Mouse (Mus musculus) CH12.LX (cell line): ENCODE data around the gene Map3k20.

Source experiments
- CHD2 ChIP-seq: IDR thresholded peaks from 2 replicates; pipeline ENCODE4 v1.6.1; 2011; ENCODE audit warnings: low read length, improper control_type of control experiment
- CTCF ChIP-seq, 2 experiments: IDR thresholded peaks in 1 of 2; conservative IDR thresholded peaks in 1 of 2; 2 replicates each; pipeline ENCODE4 v1.5.1; 2011 to 2012; ENCODE audit warnings: low read depth in 2 of 2, low read length in 2 of 2, improper control_type of control experiment in 1 of 2, inconsistent platforms in 1 of 2, mild to moderate bottlenecking in 1 of 2, moderate library complexity in 1 of 2
- ELF1 ChIP-seq: IDR thresholded peaks from 2 replicates; pipeline ENCODE4 v1.6.1; 2014; ENCODE audit warnings: low read depth, mild to moderate bottlenecking, inconsistent platforms, low read length, improper control_type of control experiment
- EP300 ChIP-seq: IDR thresholded peaks from 2 replicates; pipeline ENCODE4 v1.6.1; 2011; ENCODE audit warnings: low read length, improper control_type of control experiment
- HCFC1 ChIP-seq: IDR thresholded peaks from 2 replicates; pipeline ENCODE4 v1.6.1; 2012; ENCODE audit warnings: low read depth, mild to moderate bottlenecking, inconsistent platforms, low read length, improper control_type of control experiment
- IRF4 ChIP-seq: IDR thresholded peaks from 2 replicates; pipeline ENCODE4 v1.6.1; 2014; ENCODE audit warnings: low read depth, mild to moderate bottlenecking, inconsistent platforms, low read length, improper control_type of control experiment
- MEF2A ChIP-seq: IDR thresholded peaks from 2 replicates; pipeline ENCODE4 v1.6.1; 2014; ENCODE audit warnings: low read depth, mild to moderate bottlenecking, inconsistent platforms, low read length, improper control_type of control experiment, borderline replicate concordance
- POLR2A ChIP-seq: IDR thresholded peaks from 2 replicates; pipeline ENCODE4 v1.6.1; 2011; ENCODE audit warnings: low read depth, mild to moderate bottlenecking, improper control_type of control experiment, low read length
- TCF12 ChIP-seq: IDR thresholded peaks from 2 replicates; pipeline ENCODE4 v1.6.1; 2014; ENCODE audit warnings: low read depth, mild to moderate bottlenecking, inconsistent platforms, low read length, improper control_type of control experiment
- USF1 ChIP-seq: IDR thresholded peaks from 2 replicates; pipeline ENCODE4 v1.6.1; 2014; ENCODE audit warnings: low read depth, mild to moderate bottlenecking, inconsistent platforms, low read length, improper control_type of control experiment
- ZNF384 ChIP-seq: IDR thresholded peaks from 2 replicates; pipeline ENCODE4 v1.6.1; 2012; ENCODE audit warnings: low read depth, low read length, improper control_type of control experiment, inconsistent platforms

- TF ChIP-seq POLR2A (no peak), HCFC1 (no peak), CTCF (conservative IDR thresholded peaks at IDR 0.05 in 1 of 2, IDR thresholded peaks at IDR 0.05 in 1 of 2; ENCODE audit: low read depth in 2 of 2, low read length in 2 of 2) (peak; percentile 44 to 49), IRF4 (no peak), USF1 (no peak), CHD2 (no peak), ELF1 (no peak), MEF2A (no peak), TCF12 (no peak), ZNF384 (no peak), EP300 (no peak)
These were observed 130.0 kb downstream of the Map3k20 start for GRCm38 (mm10) chr2:72415416-72415815.
